Mouse (Mus musculus) heart, adult 2 months (tissue): ENCODE measurements around the gene Tmem104. TPM values are rescaled to one million over a fixed set of nuclear protein-coding genes. Genes with fewer than 3 reads are reported as not detected.

ENCODE experiments used
- DNase-seq, 2 experiments: peaks; one replicate each; pipeline ENCODE4 v3.0.0; 2021
- H3K27ac ChIP-seq: fragments of 200-600 bp; 2 replicates; pipeline ENCODE4 v1.8.1; 2022
- H3K27me3 ChIP-seq: fragments of 200-500 bp; 2 replicates; pipeline ENCODE4 v1.6.1; 2012; ENCODE audit warnings: mild to moderate bottlenecking, low read length, inconsistent platforms, mixed read lengths; ENCODE audit not compliant: control insufficient read depth, insufficient read depth
- H3K36me3 ChIP-seq: fragments of 200-500 bp; 2 replicates; pipeline ENCODE4 v1.6.1; 2012; ENCODE audit warnings: low read length, inconsistent platforms; ENCODE audit not compliant: control insufficient read depth, insufficient read depth
- H3K4me1 ChIP-seq: fragments of 200-500 bp; 2 replicates; pipeline ENCODE4 v1.6.1; 2011; ENCODE audit warnings: low read length; ENCODE audit not compliant: control insufficient read depth, insufficient read depth
- H3K4me3 ChIP-seq: fragments of 200-600 bp; 2 replicates; pipeline ENCODE4 v1.8.1; 2022
- H3K79me2 ChIP-seq: fragments of 200-500 bp; replicated peaks from 2 replicates; pipeline ENCODE4 v1.6.1; 2012; ENCODE audit warnings: mild to moderate bottlenecking, inconsistent platforms, low read length, moderate library complexity, mixed read lengths; ENCODE audit not compliant: control insufficient read depth, insufficient read depth
- H3K9ac ChIP-seq: fragments of 200-500 bp; 2 replicates; pipeline ENCODE4 v1.6.1; 2012; ENCODE audit warnings: low read depth, mild to moderate bottlenecking, control low read depth, inconsistent platforms, low read length, mixed read lengths
- CTCF ChIP-seq: fragments of 200-600 bp; IDR thresholded peaks from 2 replicates; pipeline ENCODE4 v1.8.1; 2022; ENCODE audit warnings: antibody characterized with exemption, mild to moderate bottlenecking, moderate library complexity
- EP300 ChIP-seq: fragments of 200-500 bp; IDR thresholded peaks from 2 replicates; pipeline ENCODE4 v1.6.1; 2011; ENCODE audit warnings: low read depth, low read length, control low read depth; ENCODE audit not compliant: insufficient read depth
- POLR2A ChIP-seq: fragments of 200-500 bp; IDR thresholded peaks from 2 replicates; pipeline ENCODE4 v1.6.1; 2011; ENCODE audit warnings: mild to moderate bottlenecking, low read depth, low read length, control low read depth; ENCODE audit not compliant: insufficient read depth
- WGBS: fragments of 180-500 bp; shearing (Covaris S2); methylation state at CpG from one replicate; pipeline ENCODE4 v1.1.7; 2018; 5-methylcytosine and 5-hydroxymethylcytosine counted together
- intact Hi-C: fragments of 180-260 bp; cut with DNase I; formaldehyde crosslinking; loops from one replicate; pipeline ENCODE4 v1.15.1; 2025
- polyA plus RNA-seq: library from polyadenylated mRNA; depleted of rRNA; stranded (reverse); fragments of >200 nt; gene quantifications from 2 replicates; pipeline ENCODE4 v1.2.3, GENCODE M21; 2012
- total RNA-seq, 2 experiments: library from RNA; stranded (reverse); gene quantifications; 2 replicates each; pipeline ENCODE4 v1.2.3; 2021

The Tmem104 gene
- total and polyA plus RNA-seq, 3 experiments = 8.8 to 11.6 (median 9.9) TPM

GRCm38 (mm10) chr11:115269330-115270066 is 82.2 kb downstream of the Tmem104 start:
- no peak for DNase-seq
- Histone ChIP-seq H3K4me1 (no peaks in the 10 kb centered on the region; the same call in 1 of the 2 replicates), H3K27ac (no peak overlapping the region), H3K79me2 (no peaks in the 10 kb centered on the region), H3K9ac (no peak overlapping the region), H3K36me3 (no peaks in the 10 kb centered on the region), H3K4me3 (no peak overlapping the region), H3K27me3 (peaks cover 9% of the 10 kb centered on the region)
- TF ChIP-seq CTCF (no peak), EP300 (no peak), POLR2A (no peak)
- intact Hi-C loops = loop anchor here (1.0 to 5.0 kb wide), 3 partner anchors 67 to 187 kb away; no protein-coding TSS in a partner anchor
- 91% methylated on average over 27 of the region's 27 CpGs for WGBS

- 31% methylated on average over 19 of the region's 19 CpGs for WGBS
- H3K27me3 ChIP-seq = peaks cover 9% of the 10 kb centered on the region
- H3K9ac ChIP-seq = no peak overlapping the region
- peak; percentile 71 to 84 for DNase-seq
- no peaks in the 10 kb centered on the region; the same call in 1 of the 2 replicates for H3K4me1 ChIP-seq
- no peaks in the 10 kb centered on the region for H3K36me3 ChIP-seq
- no peak for TF ChIP-seq POLR2A
- TF ChIP-seq CTCF = 0 out of 2 replicates have a peak, but pooled peaks have one; percentile 99
- peak; percentile 72; the same call in 1 of the 2 replicates for TF ChIP-seq EP300
- H3K4me3 ChIP-seq = no peak overlapping the region
- no peak overlapping the region for H3K27ac ChIP-seq
- H3K79me2 ChIP-seq = no peaks in the 10 kb centered on the region
- intact Hi-C loops = loop anchor here (1.0 to 5.0 kb wide), 3 partner anchors 68 to 188 kb away; no protein-coding TSS in a partner anchor
Observed at GRCm38 (mm10) chr11:115270148-115270861, 83.0 kb downstream of the Tmem104 start.

- H3K36me3 ChIP-seq = no peaks in the 10 kb centered on the region
- H3K27ac ChIP-seq = no peak overlapping the region
- no peaks in the 10 kb centered on the region for H3K79me2 ChIP-seq
- H3K27me3 ChIP-seq = peaks cover 5% of the 10 kb centered on the region
- H3K9ac ChIP-seq = no peak overlapping the region
- TF ChIP-seq CTCF (no peak), EP300 (no peak), POLR2A (no peak)
- intact Hi-C loops = loop anchor here (2.0 to 5.0 kb wide), 2 partner anchors 110 to 189 kb away; no protein-coding TSS in a partner anchor
- 75% methylated on average over 9 of the region's 9 CpGs for WGBS
- DNase-seq = no peak
- no peaks in the 10 kb centered on the region; the same call in 1 of the 2 replicates for H3K4me1 ChIP-seq
- no peak overlapping the region for H3K4me3 ChIP-seq
Observed at GRCm38 (mm10) chr11:115271052-115271451, 83.8 kb downstream of the Tmem104 start.

GRCm38 (mm10) chr11:115271481-115271880 is 84.2 kb downstream of the Tmem104 start:
- 78% methylated on average over 10 of the region's 10 CpGs for WGBS
- Histone ChIP-seq H3K79me2 (no peaks in the 10 kb centered on the region), H3K27ac (no peak overlapping the region), H3K4me1 (no peaks in the 10 kb centered on the region; the same call in 1 of the 2 replicates), H3K27me3 (peaks cover 4% of the 10 kb centered on the region), H3K9ac (no peak overlapping the region), H3K36me3 (no peaks in the 10 kb centered on the region), H3K4me3 (no peak overlapping the region)
- no peak for TF ChIP-seq POLR2A
- TF ChIP-seq EP300 = no peak
- no peak for TF ChIP-seq CTCF
- no peak for DNase-seq
- intact Hi-C loops = loop anchor here (2.0 to 5.0 kb wide), 2 partner anchors 111 to 189 kb away; no protein-coding TSS in a partner anchor

- no peak overlapping the region for H3K27ac ChIP-seq
- no peak for DNase-seq
- WGBS = 67% methylated on average over 10 of the region's 10 CpGs
Observed at GRCm38 (mm10) chr11:115272894-115273498, 85.7 kb downstream of the Tmem104 start.

More at GRCm38 (mm10) chr11:115272894-115273498, 85.7 kb downstream of the Tmem104 start:
- H3K9ac ChIP-seq = no peak overlapping the region
- H3K27me3 ChIP-seq = no peaks in the 10 kb centered on the region
- H3K36me3 ChIP-seq = no peaks in the 10 kb centered on the region
- no peaks in the 10 kb centered on the region for H3K79me2 ChIP-seq
- TF ChIP-seq CTCF (no peak), EP300 (no peak), POLR2A (no peak)
- intact Hi-C loops = loop anchor here (5.0 kb wide), 1 partner anchor 191 kb away; no protein-coding TSS in a partner anchor
- no peak overlapping the region for H3K4me3 ChIP-seq
- peaks cover 1% of the 10 kb centered on the region for H3K4me1 ChIP-seq
